Mouse (Mus musculus) liver, embryonic 15.5 days (tissue): ENCODE results near the gene Alcam. TPM values are rescaled to one million over a fixed set of nuclear protein-coding genes. Genes with fewer than 3 reads are reported as not detected.

Source experiments
- ATAC-seq: fragments of 200-750 bp; cut with Nextera tagmentation; 2 replicates; pipeline ENCODE4 v1.8.0; 2017; ENCODE audit warnings: moderate number of reproducible peaks, mild to moderate bottlenecking, moderate library complexity; ENCODE audit not compliant: insufficient read depth
- H3K27ac ChIP-seq: fragments of 300-500 bp; sonication (generic); replicated peaks from 2 replicates; pipeline ENCODE4 v1.5.1; 2015; ENCODE audit warnings: mild to moderate bottlenecking, inconsistent platforms
- H3K27me3 ChIP-seq: fragments of 300-500 bp; sonication (generic); 2 replicates; pipeline ENCODE4 v1.6.1; 2015; ENCODE audit warnings: mild to moderate bottlenecking, inconsistent platforms
- H3K36me3 ChIP-seq: fragments of 300-500 bp; sonication (generic); replicated peaks from 2 replicates; pipeline ENCODE4 v1.6.1; 2015; ENCODE audit warnings: moderate library complexity, mild to moderate bottlenecking, inconsistent platforms
- H3K4me1 ChIP-seq: fragments of 300-500 bp; sonication (generic); replicated peaks from 2 replicates; pipeline ENCODE4 v1.6.1; 2015; ENCODE audit warnings: inconsistent platforms
- H3K4me2 ChIP-seq: fragments of 300-500 bp; sonication (generic); 2 replicates; pipeline ENCODE4 v1.6.1; 2015; ENCODE audit warnings: moderate library complexity, mild to moderate bottlenecking, inconsistent platforms
- H3K4me3 ChIP-seq: fragments of 300-500 bp; sonication (generic); replicated peaks from 2 replicates; pipeline ENCODE4 v1.5.1; 2015; ENCODE audit warnings: mild to moderate bottlenecking, inconsistent platforms
- H3K9ac ChIP-seq: fragments of 300-500 bp; sonication (generic); 2 replicates; pipeline ENCODE4 v1.6.1; 2015; ENCODE audit warnings: moderate library complexity, mild to moderate bottlenecking, inconsistent platforms
- H3K9me3 ChIP-seq: fragments of 300-500 bp; sonication (generic); replicated peaks from 2 replicates; pipeline ENCODE4 v1.6.1; 2016; ENCODE audit warnings: inconsistent platforms
- WGBS: fragments of 180-500 bp; shearing (Covaris S2); methylation state at CpG from one replicate; pipeline ENCODE4 v1.1.7; 2015; ENCODE audit warnings: mixed read lengths; ENCODE audit not compliant: insufficient replicate concordance; 5-methylcytosine and 5-hydroxymethylcytosine counted together
- polyA plus RNA-seq: library from polyadenylated mRNA; unstranded; fragments of >200 nt; fragmentation: Nextera tagmentation; extraction: Ambion mirVana; gene quantifications from 2 replicates; pipeline ENCODE4 v1.2.1, GENCODE M21; 2015

Alcam gene
- polyA plus RNA-seq, 1 experiment from 2014 or later, result 6.5 TPM

- Histone ChIP-seq H3K4me3 (no peak overlapping the region), H3K9ac (no peak overlapping the region), H3K4me2 (no peak overlapping the region), H3K9me3 (no peaks in the 10 kb centered on the region), H3K4me1 (no peaks in the 10 kb centered on the region), H3K27me3 (no peaks in the 10 kb centered on the region), H3K27ac (no peak overlapping the region), H3K36me3 (no peaks in the 10 kb centered on the region)
- WGBS, result 60% methylated on average over 7 of the region's 7 CpGs
- no peak for ATAC-seq
These were observed 152.1 kb downstream of the Alcam start for GRCm38 (mm10) chr16:52301730-52302129.

GRCm38 (mm10) chr16:52296376-52296775 is 157.5 kb downstream of the Alcam start:
- no peaks in the 10 kb centered on the region for H3K27me3 ChIP-seq
- H3K36me3 ChIP-seq, result no peaks in the 10 kb centered on the region
- ATAC-seq, result no peak
- H3K27ac ChIP-seq, result no peak overlapping the region
- H3K4me1 ChIP-seq, result no peaks in the 10 kb centered on the region
- H3K9me3 ChIP-seq, result no peaks in the 10 kb centered on the region
- 38% methylated on average over 1 of the region's 1 CpGs for WGBS
- no peak overlapping the region for H3K4me2 ChIP-seq
- H3K4me3 ChIP-seq, result no peak overlapping the region
- H3K9ac ChIP-seq, result no peak overlapping the region

GRCm38 (mm10) chr16:52295535-52295934 is 158.3 kb downstream of the Alcam start:
- Histone ChIP-seq H3K9me3 (no peaks in the 10 kb centered on the region), H3K4me1 (no peaks in the 10 kb centered on the region), H3K36me3 (no peaks in the 10 kb centered on the region), H3K27me3 (no peaks in the 10 kb centered on the region), H3K4me3 (no peak overlapping the region), H3K27ac (no peak overlapping the region), H3K9ac (no peak overlapping the region), H3K4me2 (no peak overlapping the region)
- ATAC-seq, result no peak

- no peak overlapping the region for H3K27ac ChIP-seq
- no peak for ATAC-seq
- no peak overlapping the region for H3K4me2 ChIP-seq
- no peaks in the 10 kb centered on the region for H3K9me3 ChIP-seq
- H3K9ac ChIP-seq, result no peak overlapping the region
- no peak overlapping the region for H3K4me3 ChIP-seq
- H3K36me3 ChIP-seq, result peaks cover 3% of the 10 kb centered on the region; the same call in 1 of the 2 replicates
- no peaks in the 10 kb centered on the region for H3K4me1 ChIP-seq
- WGBS, result 49% methylated on average over 3 of the region's 3 CpGs
- no peaks in the 10 kb centered on the region for H3K27me3 ChIP-seq
These were observed 161.3 kb downstream of the Alcam start for GRCm38 (mm10) chr16:52292440-52293048.

- no peaks in the 10 kb centered on the region for H3K9me3 ChIP-seq
- no peaks in the 10 kb centered on the region for H3K36me3 ChIP-seq
- no peaks in the 10 kb centered on the region for H3K4me1 ChIP-seq
- no peaks in the 10 kb centered on the region for H3K27me3 ChIP-seq
- no peak overlapping the region for H3K27ac ChIP-seq
- no peak overlapping the region for H3K4me2 ChIP-seq
- ATAC-seq, result no peak
- no peak overlapping the region for H3K9ac ChIP-seq
- 49% methylated on average over 2 of the region's 2 CpGs for WGBS
- H3K4me3 ChIP-seq, result no peak overlapping the region
These were observed 173.7 kb downstream of the Alcam start for GRCm38 (mm10) chr16:52280186-52280585.

- no peak overlapping the region for H3K4me2 ChIP-seq
These were observed 188.8 kb downstream of the Alcam start for GRCm38 (mm10) chr16:52265066-52265465.

GRCm38 (mm10) chr16:52263751-52264150 is 190.1 kb downstream of the Alcam start:
- Histone ChIP-seq H3K4me3 (no peak overlapping the region), H3K4me1 (no peaks in the 10 kb centered on the region), H3K4me2 (no peak overlapping the region), H3K36me3 (no peaks in the 10 kb centered on the region), H3K9ac (no peak overlapping the region), H3K27ac (no peak overlapping the region), H3K27me3 (no peaks in the 10 kb centered on the region), H3K9me3 (no peaks in the 10 kb centered on the region)
- no peak for ATAC-seq

More at GRCm38 (mm10) chr16:52265066-52265465, 188.8 kb downstream of the Alcam start:
- no peak overlapping the region for H3K27ac ChIP-seq
- no peak for ATAC-seq
- no peaks in the 10 kb centered on the region for H3K9me3 ChIP-seq
- no peaks in the 10 kb centered on the region for H3K4me1 ChIP-seq
- WGBS, result 51% methylated on average over 4 of the region's 4 CpGs
- H3K4me3 ChIP-seq, result no peak overlapping the region
- no peaks in the 10 kb centered on the region for H3K36me3 ChIP-seq
- no peaks in the 10 kb centered on the region for H3K27me3 ChIP-seq
- no peak overlapping the region for H3K9ac ChIP-seq

GRCm38 (mm10) chr16:52262582-52262981 is 191.3 kb downstream of the Alcam start:
- H3K9me3 ChIP-seq, result no peaks in the 10 kb centered on the region
- H3K27ac ChIP-seq, result no peak overlapping the region
- H3K4me2 ChIP-seq, result no peak overlapping the region
- H3K27me3 ChIP-seq, result no peaks in the 10 kb centered on the region
- H3K4me1 ChIP-seq, result no peaks in the 10 kb centered on the region
- WGBS, result 42% methylated on average over 1 of the region's 1 CpGs
- ATAC-seq, result no peak
- no peaks in the 10 kb centered on the region for H3K36me3 ChIP-seq
- H3K9ac ChIP-seq, result no peak overlapping the region
- no peak overlapping the region for H3K4me3 ChIP-seq

GRCm38 (mm10) chr16:52261755-52262154 is 192.1 kb downstream of the Alcam start:
- Histone ChIP-seq H3K27ac (no peak overlapping the region), H3K9ac (no peak overlapping the region), H3K4me1 (no peaks in the 10 kb centered on the region), H3K4me3 (no peak overlapping the region), H3K9me3 (no peaks in the 10 kb centered on the region), H3K4me2 (no peak overlapping the region), H3K27me3 (no peaks in the 10 kb centered on the region), H3K36me3 (no peaks in the 10 kb centered on the region)
- WGBS, result 61% methylated on average over 1 of the region's 1 CpGs
- no peak for ATAC-seq

GRCm38 (mm10) chr16:52250935-52251334 is 202.9 kb downstream of the Alcam start:
- WGBS, result 73% methylated on average over 4 of the region's 4 CpGs
- H3K4me3 ChIP-seq, result no peak overlapping the region
- H3K27me3 ChIP-seq, result no peaks in the 10 kb centered on the region
- H3K9ac ChIP-seq, result no peak overlapping the region
- H3K9me3 ChIP-seq, result no peaks in the 10 kb centered on the region
- H3K4me1 ChIP-seq, result no peaks in the 10 kb centered on the region
- no peak overlapping the region for H3K27ac ChIP-seq
- H3K4me2 ChIP-seq, result no peak overlapping the region
- no peak for ATAC-seq
- 0 out of 2 replicates have a peak, but pooled peaks cover 6% of the 10 kb centered on the region for H3K36me3 ChIP-seq

GRCm38 (mm10) chr16:52250196-52250595 is 203.7 kb downstream of the Alcam start:
- Histone ChIP-seq H3K36me3 (0 out of 2 replicates have a peak, but pooled peaks cover 6% of the 10 kb centered on the region), H3K9me3 (no peaks in the 10 kb centered on the region), H3K4me2 (no peak overlapping the region), H3K4me3 (no peak overlapping the region), H3K4me1 (no peaks in the 10 kb centered on the region), H3K27me3 (no peaks in the 10 kb centered on the region), H3K27ac (no peak overlapping the region), H3K9ac (no peak overlapping the region)
- no peak for ATAC-seq
- 60% methylated on average over 4 of the region's 4 CpGs for whole genome bisulfite sequencing

- no peak for ATAC-seq
These were observed 210.4 kb downstream of the Alcam start for GRCm38 (mm10) chr16:52243421-52243973.

More at GRCm38 (mm10) chr16:52243421-52243973, 210.4 kb downstream of the Alcam start:
- Histone ChIP-seq H3K36me3 (no peaks in the 10 kb centered on the region), H3K4me2 (no peak overlapping the region), H3K27me3 (no peaks in the 10 kb centered on the region), H3K4me1 (no peaks in the 10 kb centered on the region), H3K9me3 (no peaks in the 10 kb centered on the region), H3K9ac (no peak overlapping the region), H3K27ac (no peak overlapping the region), H3K4me3 (no peak overlapping the region)
- WGBS, result 64% methylated on average over 4 of the region's 4 CpGs
